Mouse (Mus musculus) frontal cortex, postnatal 14 days (tissue): ENCODE data around the gene Nptxr.
A peak's percentile ranks its signal among the peaks of the same experiment; 100 is the strongest.

Experiments used
- DNase-seq, 2 experiments: peaks; one replicate each; pipeline ENCODE4 v3.0.0; 2022; ENCODE audit warnings: low spot score in 2 of 2

Gene Nptxr

GRCm38 (mm10) chr15:79753420-79753752 is 51.2 kb downstream of the Nptxr start:
- no peak for DNase-seq

GRCm38 (mm10) chr15:79752742-79753419 is 51.7 kb downstream of the Nptxr start:
- peak; percentile 60 to 80 for DNase-seq

DNA sequence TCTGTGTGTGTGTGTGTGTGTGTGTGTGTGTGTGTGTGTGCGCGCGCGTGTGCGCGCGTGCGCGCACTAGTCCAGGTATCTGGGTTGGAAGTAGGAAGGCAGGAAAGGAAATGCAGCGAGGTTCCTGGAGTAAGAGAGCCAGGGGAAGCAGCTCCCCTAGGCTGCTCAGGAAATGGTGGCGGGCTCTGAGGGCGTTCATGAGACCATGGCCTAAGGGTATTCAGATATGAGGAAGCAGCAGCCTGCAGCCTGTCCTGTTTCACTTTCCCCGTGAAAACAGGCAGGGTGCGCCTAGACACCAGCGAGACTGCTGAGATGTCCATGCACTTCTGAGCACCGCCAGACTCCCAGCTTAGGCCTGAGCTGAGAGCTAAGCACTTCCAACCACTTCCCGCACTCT is 52.8 kb downstream of the Nptxr start:
- DNase-seq, result no peak

- DNase-seq, result no peak
Observed at GRCm38 (mm10) chr15:79750266-79750665, 54.3 kb downstream of the Nptxr start.

DNA sequence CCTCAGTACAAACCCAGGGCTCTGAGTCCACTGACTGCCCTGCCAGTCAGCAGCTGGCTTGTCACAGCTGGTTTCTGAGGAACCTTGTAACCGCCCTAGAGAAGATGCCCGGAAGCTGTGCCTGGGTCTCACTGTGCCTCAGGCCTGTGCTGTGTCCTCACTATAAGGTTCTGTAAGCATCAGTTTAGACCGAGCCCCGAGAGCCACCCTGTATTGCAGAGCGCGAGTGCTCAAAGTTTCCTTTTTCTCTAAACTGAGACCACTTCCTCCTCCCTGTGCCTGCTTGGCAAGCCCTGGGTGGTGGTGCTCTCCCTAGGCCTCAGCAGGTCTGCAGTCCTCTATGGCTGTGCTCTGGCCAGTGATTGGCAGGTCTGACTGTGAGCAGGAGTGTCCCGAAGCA is 55.4 kb downstream of the Nptxr start:
- DNase-seq, result no peak

GRCm38 (mm10) chr15:79747998-79748397 is 56.6 kb downstream of the Nptxr start:
- DNase-seq, result no peak

GRCm38 (mm10) chr15:79745883-79746282 is 58.7 kb downstream of the Nptxr start:
- DNase-seq, result no peak

- DNase-seq, result no peak
Observed at GRCm38 (mm10) chr15:79745312-79745711, 59.3 kb downstream of the Nptxr start.

- no peak for DNase-seq
Observed at GRCm38 (mm10) chr15:79744742-79745141, 59.8 kb downstream of the Nptxr start.

GRCm38 (mm10) chr15:79744001-79744400 is 60.6 kb downstream of the Nptxr start:
- no peak for DNase-seq

GRCm38 (mm10) chr15:79742706-79743023 is 61.9 kb downstream of the Nptxr start:
- no peak for DNase-seq

DNA sequence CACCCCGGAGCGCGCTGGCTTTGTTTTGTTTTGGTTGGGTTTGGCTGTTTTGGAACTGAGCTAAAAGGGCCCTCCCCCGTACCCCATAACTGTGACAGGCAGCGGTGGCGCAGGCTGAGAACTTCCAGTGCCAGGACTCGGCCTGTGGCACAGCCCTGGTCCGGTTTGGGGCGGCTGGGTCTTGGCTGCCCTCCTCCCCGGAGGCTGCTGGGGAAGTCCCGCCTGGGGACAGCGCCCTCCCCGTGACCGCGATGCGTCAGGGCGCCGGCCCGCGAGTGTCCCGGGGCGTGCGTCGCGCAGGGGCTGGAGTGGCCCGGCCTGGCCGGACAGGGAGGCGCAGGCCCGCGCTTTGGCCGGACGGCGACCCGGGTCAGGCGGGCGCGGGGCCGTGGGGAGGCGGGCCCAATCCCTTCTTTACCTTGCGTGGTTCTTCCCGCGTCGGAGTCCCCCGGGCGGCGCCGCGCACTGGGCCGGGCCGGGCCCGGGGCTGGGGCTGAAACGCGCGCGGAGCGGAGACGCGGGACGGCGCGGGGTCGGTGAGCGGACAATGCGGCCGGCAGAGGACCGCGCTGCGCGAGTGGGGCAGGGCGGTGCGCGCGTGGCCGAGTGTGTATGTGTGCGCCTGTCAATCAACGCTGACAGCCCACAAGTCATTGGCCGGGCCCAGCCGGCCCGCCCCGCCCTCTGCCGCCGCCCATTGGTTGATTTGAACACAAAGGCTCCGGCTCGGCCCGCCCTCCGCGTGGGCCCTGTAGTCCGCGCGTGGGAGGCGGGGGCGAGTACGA is 62.5 kb downstream of the Nptxr start, which contains the start of gene Sun2:
Sun2 (minus strand) TSS at position 616 of the 785 bp plus-strand sequence.
- peak; percentile 82 to 93 for DNase-seq

DNA sequence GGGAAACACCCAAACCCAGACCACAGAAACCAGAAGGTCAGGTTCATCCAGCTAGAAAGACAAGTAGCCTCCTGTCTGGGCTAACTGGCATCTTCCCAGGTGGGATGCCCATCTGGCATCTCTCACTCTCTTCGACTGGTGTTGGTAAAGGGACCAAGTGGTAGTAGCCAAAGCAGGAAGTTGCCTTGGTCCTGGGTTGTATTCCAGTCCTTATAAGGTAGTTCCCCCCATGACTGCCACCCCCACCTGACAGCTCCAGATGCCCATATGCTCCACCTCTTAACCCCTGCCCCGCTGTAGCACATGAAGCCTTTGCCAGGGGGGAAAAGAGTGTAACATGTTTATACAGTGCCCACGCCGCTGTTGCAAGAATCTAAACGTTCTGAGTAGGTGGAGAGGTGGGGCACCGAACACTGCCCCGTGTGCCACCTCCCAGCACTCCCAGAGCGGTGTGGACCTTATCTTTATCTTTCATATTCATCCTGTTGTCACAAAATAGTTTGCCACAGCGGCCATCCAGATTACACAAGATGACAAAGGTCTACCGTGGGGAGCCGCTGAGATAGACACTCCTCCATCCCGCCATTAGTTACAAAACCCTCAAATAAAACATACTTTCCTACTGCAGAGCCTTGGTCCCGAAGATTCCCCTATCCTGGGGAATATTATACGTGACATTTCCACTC is 63.2 kb downstream of the Nptxr start:
- no peak for DNase-seq

DNA sequence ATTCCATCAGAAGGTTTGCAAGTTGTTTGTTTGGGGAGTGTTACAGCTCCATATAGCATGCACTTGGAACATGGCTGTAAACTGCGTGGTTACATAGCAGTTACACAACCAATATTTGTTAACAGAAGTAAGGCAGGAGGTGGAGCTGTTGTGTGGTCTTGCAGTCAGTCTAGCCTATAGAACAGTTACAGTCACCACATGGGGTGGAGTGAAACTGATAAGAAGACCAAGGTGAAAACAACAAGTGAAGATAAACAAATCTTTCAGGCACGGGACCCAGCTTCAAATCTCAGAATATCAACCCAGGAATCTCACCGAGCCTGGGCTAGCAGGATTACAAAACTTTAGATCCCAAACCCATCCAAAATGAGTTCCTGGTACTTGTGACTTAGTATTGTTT is 63.8 kb downstream of the Nptxr start:
- no peak for DNase-seq
